Mouse (Mus musculus) G1E-ER4 (cell line): Measurements from ENCODE around the gene Btnl10. TPM values are rescaled to one million over a fixed set of nuclear protein-coding genes. Genes with fewer than 3 reads are reported as not detected.

Experiments
- GATA1 ChIP-seq: IDR thresholded peaks from one replicate; pipeline ENCODE4 v1.8.0; 2012; ENCODE audit warnings: low read length, inconsistent platforms
- polyA plus RNA-seq: library from polyadenylated mRNA; stranded (reverse); fragments of >175 nt; gene quantifications from 2 replicates; pipeline ENCODE4 v1.2.3, GENCODE M21; 2012

The Btnl10 gene
- polyA plus RNA-seq: not detected in 2 replicates

GRCm38 (mm10) chr11:58917745-58918366, at the start of gene Btnl10:
Gene Btnl10, plus strand, starts transcription at chr11:58917908.
- TF ChIP-seq GATA1: no peak

GRCm38 (mm10) chr11:58867954-58868330, 49.8 kb upstream of the Btnl10 start:
- TF ChIP-seq GATA1: no peak

GRCm38 (mm10) chr11:58870961-58871360, 46.7 kb upstream of the Btnl10 start:
- TF ChIP-seq GATA1: no peak

- TF ChIP-seq GATA1: no peak
Observed at GRCm38 (mm10) chr11:58883756-58884155, 34.0 kb upstream of the Btnl10 start.

GRCm38 (mm10) chr11:58890511-58890910, 27.2 kb upstream of the Btnl10 start:
- no peak for TF ChIP-seq GATA1

GRCm38 (mm10) chr11:58894456-58894855, 23.3 kb upstream of the Btnl10 start:
- TF ChIP-seq GATA1: no peak

GRCm38 (mm10) chr11:58897485-58897884, 20.2 kb upstream of the Btnl10 start:
- TF ChIP-seq GATA1: no peak

GRCm38 (mm10) chr11:58901080-58901479, 16.6 kb upstream of the Btnl10 start:
- TF ChIP-seq GATA1: no peak

- no peak for TF ChIP-seq GATA1
Observed at GRCm38 (mm10) chr11:58903511-58904409, 13.9 kb upstream of the Btnl10 start, which contains the start of gene Zfp39. Gene Zfp39, minus strand, starts transcription at chr11:58904225.

GRCm38 (mm10) chr11:58904410-58904718, 13.3 kb upstream of the Btnl10 start:
- no peak for TF ChIP-seq GATA1

GRCm38 (mm10) chr11:58904838-58905237, 12.9 kb upstream of the Btnl10 start:
- TF ChIP-seq GATA1: no peak

GRCm38 (mm10) chr11:58913776-58914175, 3.9 kb upstream of the Btnl10 start:
- no peak for TF ChIP-seq GATA1

GRCm38 (mm10) chr11:58914461-58915028, 3.2 kb upstream of the Btnl10 start:
- TF ChIP-seq GATA1: no peak

- no peak for TF ChIP-seq GATA1
Observed at GRCm38 (mm10) chr11:58916879-58917744, 596 bp upstream of the Btnl10 start.

- no peak for TF ChIP-seq GATA1
Observed at GRCm38 (mm10) chr11:58918759-58919158, 1.1 kb downstream of the Btnl10 start.
